Mouse (Mus musculus) adrenal gland, postnatal 14 days (tissue): ENCODE measurements at regions not wholly inside any gene's neighbourhood (a gene's known extent, or its start where the extent isn't known, plus 50 kb on each side); places are given as distances from the start of the nearest gene placed in this dataset.
A peak's percentile ranks its signal among the peaks of the same experiment; 100 is the strongest.

Experiments used
- DNase-seq: peaks from one replicate; pipeline ENCODE4 v3.0.0; 2021; ENCODE audit warnings: mixed read lengths

DNA sequence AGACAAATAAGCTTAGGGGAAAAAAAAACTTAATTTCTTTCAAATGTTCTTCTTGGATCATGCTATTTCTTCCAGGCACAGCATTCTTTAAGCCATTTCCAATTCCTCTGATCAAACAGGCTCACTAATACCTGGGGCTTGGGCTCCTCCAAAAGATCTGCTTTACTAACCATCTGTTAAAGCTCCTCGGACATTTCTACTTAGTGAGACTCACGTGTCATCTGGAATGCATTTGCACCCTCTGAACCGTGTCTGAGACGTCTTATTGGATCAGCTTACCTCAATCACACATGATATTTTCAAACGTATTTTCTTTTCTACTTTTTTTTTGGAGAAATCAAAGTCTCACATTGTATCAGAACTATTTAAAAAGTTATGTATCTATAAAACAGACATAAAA lies 132.4 kb downstream of the Npr3 start:
- no peak for DNase-seq

DNA sequence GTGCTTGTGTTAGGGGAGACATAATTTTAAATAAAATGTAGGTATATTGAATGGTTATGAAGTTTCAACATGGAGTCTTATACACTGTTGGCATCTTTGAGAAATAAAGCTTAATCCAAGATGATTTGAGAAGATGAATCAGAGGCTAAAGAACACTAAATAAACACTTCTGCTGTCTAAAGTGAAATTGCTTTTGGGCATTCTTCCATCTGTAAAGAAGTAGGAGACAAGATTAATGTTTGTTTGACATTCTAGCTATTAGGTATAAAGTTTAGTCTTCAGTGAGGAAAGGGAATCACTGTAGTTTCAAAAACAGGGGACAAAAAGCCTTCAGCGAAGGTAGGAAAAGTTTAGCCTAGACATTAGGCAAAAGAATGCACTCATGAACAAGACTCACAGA lies 136.5 kb downstream of the Npr3 start:
- no peak for DNase-seq

- no peak for DNase-seq
These were observed 149.1 kb downstream of the Npr3 start for GRCm38 (mm10) chr15:11757963-11758362.

DNA sequence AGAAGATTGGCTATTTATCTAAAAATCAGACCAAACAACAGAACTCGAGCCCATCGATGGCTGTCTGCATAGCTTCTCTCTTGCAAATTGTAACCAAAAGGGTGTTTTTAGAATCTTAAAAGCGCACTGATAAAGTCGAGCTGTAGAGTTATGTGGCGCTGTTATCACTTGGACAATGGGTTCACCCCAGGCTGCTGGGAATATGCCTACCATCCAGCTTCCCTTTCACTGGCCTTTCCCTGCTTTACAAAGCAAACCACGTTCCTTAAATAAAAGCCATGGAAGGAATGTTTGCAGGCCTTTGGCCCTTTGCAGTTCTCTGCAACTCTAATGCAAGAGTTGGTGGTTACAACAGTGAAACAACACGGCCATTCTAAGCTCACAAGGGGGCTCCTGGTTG lies 150.3 kb downstream of the Npr3 start:
- no peak for DNase-seq

DNA sequence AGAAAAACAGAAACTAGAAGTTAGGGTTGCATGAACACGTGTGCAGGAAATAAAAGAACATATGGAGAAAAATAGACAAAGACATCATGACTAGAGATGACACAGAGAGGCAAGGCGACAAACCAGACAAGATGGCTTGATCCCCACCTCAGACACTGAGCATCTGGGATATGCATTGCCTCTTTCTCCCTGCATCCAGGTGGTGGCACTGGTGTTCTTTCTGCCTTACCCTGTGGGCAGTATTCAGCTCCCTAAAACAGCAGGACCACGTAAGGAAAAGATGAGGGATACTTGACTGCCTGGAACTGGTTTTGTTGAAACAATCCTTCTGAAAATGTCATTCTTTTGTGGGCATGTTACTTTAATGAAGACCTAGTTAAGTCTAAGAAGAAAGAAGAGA lies 153.9 kb downstream of the Npr3 start:
- DNase-seq = peak; percentile 76

DNA sequence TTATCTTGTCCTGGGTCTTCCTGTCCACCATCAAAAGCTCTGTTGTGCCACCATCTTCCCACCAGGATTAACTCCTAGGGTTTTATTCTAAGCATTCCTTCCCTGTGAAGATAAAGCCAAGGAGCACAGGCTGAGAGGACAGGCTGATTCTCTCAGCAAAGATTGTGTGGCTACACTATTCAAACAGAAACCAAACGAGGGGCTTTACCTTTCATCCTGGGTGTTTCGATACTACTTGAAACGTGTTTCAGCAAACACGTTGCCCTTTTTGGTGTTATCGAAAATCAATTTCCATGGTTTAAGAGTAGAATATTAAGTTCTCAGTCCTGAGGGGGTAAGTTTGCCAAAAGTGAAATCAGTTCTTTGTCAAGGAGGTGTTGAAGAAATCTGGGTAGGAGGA lies 156.2 kb downstream of the Npr3 start:
- DNase-seq = no peak

DNA sequence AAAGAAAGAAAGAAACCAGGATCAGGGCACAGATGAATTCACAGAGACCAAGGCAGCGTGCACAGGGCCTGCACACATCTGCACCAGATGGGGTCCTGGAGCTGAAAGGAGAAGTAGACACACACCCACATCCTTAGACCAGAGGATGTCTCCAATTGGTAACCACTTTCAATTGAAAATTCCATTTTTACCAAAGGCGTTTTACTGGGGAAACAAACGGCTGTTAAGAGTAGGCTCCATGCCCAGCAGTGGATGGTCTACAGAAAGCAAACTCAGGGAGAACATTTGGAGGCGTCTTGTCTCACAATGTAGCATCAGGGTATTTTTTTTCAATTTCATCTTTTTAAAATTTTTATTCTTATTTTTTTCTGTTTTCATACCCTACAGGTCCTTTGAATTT lies 157.6 kb downstream of the Npr3 start:
- DNase-seq = no peak

GRCm38 (mm10) chr15:11748306-11748705 lies 158.8 kb downstream of the Npr3 start:
- no peak for DNase-seq

GRCm38 (mm10) chr15:11746754-11747153 lies 160.3 kb downstream of the Npr3 start:
- no peak for DNase-seq

DNA sequence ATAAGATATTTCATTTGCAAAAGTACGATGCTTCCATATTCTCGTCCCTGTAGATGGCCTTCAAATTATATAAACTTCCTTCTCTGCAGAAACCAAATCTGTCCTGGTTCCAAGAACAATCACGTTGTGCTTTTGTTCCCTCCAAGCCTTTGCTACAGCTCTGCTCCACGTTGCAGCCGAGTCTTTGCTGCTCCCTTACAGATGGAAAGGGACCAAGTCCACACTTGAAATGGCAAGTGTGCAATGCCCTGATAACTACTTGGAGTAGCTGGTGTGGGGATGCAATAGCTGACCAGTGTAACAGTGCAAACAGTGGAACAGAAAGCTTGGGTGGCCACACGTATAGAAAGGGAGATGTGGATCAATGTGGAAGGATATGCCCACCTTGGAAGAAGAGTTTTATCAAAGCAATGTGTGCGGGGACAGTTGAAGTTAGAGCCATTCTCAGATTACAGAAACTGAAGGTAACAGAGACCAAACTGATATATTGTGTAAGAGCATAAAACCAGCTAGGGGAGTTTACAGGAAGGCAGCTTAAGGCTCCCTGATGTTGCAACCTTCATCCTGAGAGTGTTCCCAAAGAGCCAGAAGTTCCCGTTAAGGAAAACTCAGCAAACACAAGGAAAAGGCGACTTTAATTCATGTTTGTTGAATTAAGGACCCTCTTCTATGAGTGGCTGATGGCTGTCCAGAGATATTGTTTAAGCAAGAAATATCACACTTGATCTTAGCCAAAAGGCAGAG lies 161.3 kb downstream of the Npr3 start:
- DNase-seq = no peak

DNA sequence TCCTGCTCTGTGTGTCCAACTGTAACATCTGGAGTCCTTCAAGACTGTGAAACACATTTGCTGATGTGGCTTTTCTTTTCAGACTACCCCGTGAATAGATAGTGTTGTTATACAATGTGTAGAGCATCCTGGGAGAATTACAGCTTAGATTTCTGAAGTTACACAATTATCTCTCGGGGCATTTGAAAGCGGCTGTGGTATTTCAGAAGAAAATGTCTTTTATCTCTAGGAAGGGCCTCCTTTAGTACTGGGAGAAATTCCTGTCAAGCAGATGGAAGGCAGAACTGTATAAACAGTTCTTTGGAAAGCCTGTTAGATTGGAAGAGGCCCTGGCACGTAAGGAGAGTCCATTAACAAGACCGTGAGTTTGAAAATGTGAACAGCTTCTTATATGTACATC lies 162.2 kb downstream of the Npr3 start:
- no peak for DNase-seq

DNA sequence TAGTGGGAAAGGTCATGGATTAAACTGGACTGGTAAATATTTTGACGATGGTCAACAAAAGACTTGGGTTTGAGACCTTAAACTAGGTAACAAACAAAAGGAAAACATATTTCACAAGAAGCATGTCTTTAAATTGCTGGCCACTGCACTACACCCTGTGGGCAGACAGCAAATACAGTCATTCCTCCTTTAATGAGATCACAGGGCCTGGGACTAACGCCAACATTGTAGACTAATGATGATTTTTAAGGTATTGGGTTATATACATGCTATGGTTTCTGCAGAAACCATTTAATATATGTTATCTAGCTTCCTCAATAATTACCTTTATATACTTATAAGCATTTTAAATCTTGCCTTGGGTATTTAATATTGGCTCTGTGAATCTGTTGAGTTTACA lies 162.8 kb downstream of the Npr3 start:
- DNase-seq = no peak

- no peak for DNase-seq
These were observed 164.3 kb downstream of the Npr3 start for GRCm38 (mm10) chr15:11742820-11743219.

- DNase-seq = no peak
These were observed 164.7 kb downstream of the Npr3 start for GRCm38 (mm10) chr15:11742346-11742729.

- no peak for DNase-seq
These were observed 165.3 kb downstream of the Npr3 start for GRCm38 (mm10) chr15:11741598-11742345.

GRCm38 (mm10) chr15:11737436-11738000 lies 169.6 kb downstream of the Npr3 start:
- peak; percentile 11 for DNase-seq

GRCm38 (mm10) chr15:11734639-11735265 lies 172.3 kb downstream of the Npr3 start:
- DNase-seq = no peak

DNA sequence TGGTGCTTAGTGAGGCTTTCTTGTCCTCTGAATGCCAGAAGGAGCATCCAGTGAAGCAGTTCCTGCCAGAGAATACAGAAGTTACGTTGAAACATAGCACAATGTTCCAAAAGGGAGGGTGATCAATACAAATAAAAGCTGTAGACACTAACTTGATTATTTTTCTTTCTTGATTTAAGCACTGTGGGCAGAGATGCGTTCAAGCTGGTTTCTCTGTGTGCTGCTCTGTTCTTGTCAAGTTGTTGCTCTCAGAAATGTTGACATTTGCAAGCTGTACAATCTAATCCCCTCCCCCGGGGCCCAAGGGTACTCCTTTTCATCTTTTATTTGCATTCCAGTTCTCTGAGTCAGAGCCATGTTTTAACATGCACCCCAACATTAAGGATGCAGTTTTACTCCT lies 177.7 kb downstream of the Npr3 start:
- DNase-seq = no peak

- no peak for DNase-seq
These were observed 181.2 kb downstream of the Npr3 start for GRCm38 (mm10) chr15:11725620-11726530.

GRCm38 (mm10) chr15:11720645-11721044 lies 186.4 kb downstream of the Npr3 start:
- no peak for DNase-seq

DNA sequence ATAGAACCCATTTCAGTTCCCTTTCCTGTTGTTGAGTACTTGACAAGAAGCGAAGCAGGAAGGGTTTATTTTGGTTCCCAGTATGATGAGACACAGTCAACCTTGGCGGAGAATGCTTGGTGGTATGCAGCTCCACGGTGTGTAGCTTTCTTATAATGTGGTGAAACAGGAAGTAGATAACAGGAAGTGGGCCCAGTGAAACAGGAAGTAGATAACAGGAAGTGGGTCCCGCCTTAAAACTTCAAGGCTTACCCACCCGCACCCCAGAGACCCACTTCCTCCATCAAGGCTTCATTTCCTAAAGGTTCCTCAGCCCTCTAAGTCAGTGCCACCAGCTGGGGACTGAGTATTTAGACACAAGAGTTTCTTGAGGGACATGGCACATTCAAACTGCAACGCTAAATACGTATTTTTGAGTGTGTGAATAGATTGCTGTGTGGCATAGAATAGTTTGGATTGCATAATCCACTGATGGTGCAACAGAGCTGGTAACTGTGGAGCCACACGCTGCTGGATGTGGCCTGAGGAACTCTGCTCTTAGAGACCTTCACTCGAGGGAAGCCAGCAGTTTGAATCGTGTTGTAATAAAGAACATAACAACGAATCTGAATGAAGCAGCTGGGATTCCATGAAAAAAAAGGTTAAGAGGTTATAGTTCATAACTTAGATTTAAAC lies 190.8 kb downstream of the Npr3 start:
- peak; percentile 8 for DNase-seq
